Mouse (Mus musculus) spleen, postnatal 4 days (tissue): Measurements from ENCODE around the gene Armc12.

ENCODE experiments used
- DNase-seq, 2 experiments: peaks; one replicate each; pipeline ENCODE4 v3.0.0; 2022; ENCODE audit warnings: low spot score in 2 of 2

The Armc12 gene

DNA sequence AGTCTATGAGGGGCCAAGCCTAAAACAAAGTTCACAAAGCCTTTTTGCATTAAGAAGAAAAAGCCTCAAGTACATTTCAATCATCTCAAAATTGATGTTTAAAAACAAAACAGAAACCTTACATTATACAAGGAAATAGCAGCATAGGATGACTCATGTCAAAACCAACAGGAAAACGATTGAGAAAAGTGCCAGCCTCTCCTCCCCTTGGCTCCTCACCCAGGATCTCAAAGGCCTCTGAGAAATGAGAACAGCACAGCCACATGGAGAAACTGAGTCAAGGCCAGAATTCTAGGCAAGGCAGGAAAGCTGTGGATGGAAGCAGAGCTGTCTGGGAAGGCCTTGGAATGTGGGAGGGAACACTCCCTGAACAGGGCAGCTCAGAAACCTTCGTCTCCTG is 58.0 kb downstream of the Armc12 start:
- DNase-seq = no peak
